Mouse (Mus musculus): Measurements from ENCODE around the gene Cenpb.

- no peak for TF ChIP-seq ZNF384 (IDR thresholded peaks at IDR 0.05; ENCODE audit: low read depth, low read length)
- TF ChIP-seq HCFC1 (IDR thresholded peaks at IDR 0.05; ENCODE audit: borderline replicate concordance, insufficient read depth, low read length), result no peak
- no peak for TF ChIP-seq MAFK (IDR thresholded peaks at IDR 0.05; ENCODE audit: insufficient read depth, low read depth, low read length)
- no peak for TF ChIP-seq CHD2 (IDR thresholded peaks at IDR 0.05; ENCODE audit: low read depth, low read length)
Observed at GRCm38 (mm10) chr2:131196606-131197316, 16.9 kb upstream of the Cenpb start.

Measured in ES-E14 (cell line).